Mouse (Mus musculus) heart, adult 18-20 months (tissue): ENCODE measurements at regions not wholly inside any gene's neighbourhood (a gene's known extent, or its start where the extent isn't known, plus 50 kb on each side); places are given as distances from the start of the nearest gene placed in this dataset.

Experiments
- DNase-seq, 2 experiments: peaks; one replicate each; pipeline ENCODE4 v3.0.0; 2021 to 2022; ENCODE audit warnings: mixed read lengths in 1 of 2

- DNase-seq: peak; percentile 21 to 23
Measured at GRCm38 (mm10) chr17:16247681-16248080, 416.8 kb upstream of the Rgmb start.

- DNase-seq: no peak
Measured at GRCm38 (mm10) chr17:16221253-16221652, 390.4 kb upstream of the Rgmb start.

- no peak for DNase-seq
Measured at GRCm38 (mm10) chr17:16219675-16220566, 389.1 kb upstream of the Rgmb start.

GRCm38 (mm10) chr17:16218623-16219022, 387.8 kb upstream of the Rgmb start:
- DNase-seq: peak; percentile 23 to 41

GRCm38 (mm10) chr17:16216796-16217195, 386.0 kb upstream of the Rgmb start:
- peak; percentile 14 to 49 for DNase-seq

GRCm38 (mm10) chr17:16193636-16194035, 362.8 kb upstream of the Rgmb start:
- no peak for DNase-seq

GRCm38 (mm10) chr17:16180856-16181255, 350.0 kb upstream of the Rgmb start:
- no peak for DNase-seq

GRCm38 (mm10) chr17:16178102-16178501, 347.3 kb upstream of the Rgmb start:
- DNase-seq: no peak

GRCm38 (mm10) chr17:16176782-16177510, 346.1 kb upstream of the Rgmb start:
- peak in 1 of 2 experiments; percentile 19 for DNase-seq

GRCm38 (mm10) chr17:16173568-16174105, 342.8 kb upstream of the Rgmb start:
- no peak for DNase-seq

GRCm38 (mm10) chr17:16166731-16167130, 335.9 kb upstream of the Rgmb start:
- DNase-seq: peak; percentile 46 to 66

GRCm38 (mm10) chr17:16158119-16158518, 327.3 kb upstream of the Rgmb start:
- no peak for DNase-seq

- DNase-seq: no peak
Measured at GRCm38 (mm10) chr17:16157711-16158110, 326.9 kb upstream of the Rgmb start.

- DNase-seq: no peak
Measured at GRCm38 (mm10) chr17:16157135-16157534, 326.3 kb upstream of the Rgmb start.

- no peak for DNase-seq
Measured at GRCm38 (mm10) chr17:16156596-16156995, 325.8 kb upstream of the Rgmb start.

GRCm38 (mm10) chr17:16155587-16155986, 324.7 kb upstream of the Rgmb start:
- no peak for DNase-seq
